Mouse (Mus musculus) megakaryocyte-erythroid progenitor cell, adult 5-6 weeks (primary cell): ENCODE results near the gene Krt31. TPM values are rescaled to one million over a fixed set of nuclear protein-coding genes. Genes with fewer than 3 reads are reported as not detected.

Source experiments
- ATAC-seq: replicated peaks from 2 replicates; pipeline ENCODE4 v1.8.0; 2016; ENCODE audit warnings: mild to moderate bottlenecking, inconsistent platforms; ENCODE audit not compliant: severe bottlenecking, poor library complexity, low FRiP score, low TSS enrichment
- total RNA-seq, 2 experiments: library from RNA; stranded (forward) in 1 of 2; stranded (reverse) in 1 of 2; fragments of 200-1000, 215-1000 nt in 1 of 2; fragments of >200 nt in 1 of 2; fragmentation: Nextera tagmentation in 1 of 2; gene quantifications; 2 replicates each; pipeline ENCODE4 v1.2.3; 2014 to 2017

The Krt31 gene
- not detected in 2 replicates for total RNA-seq (2014; fragmentation: Nextera tagmentation)
- total RNA-seq (2017): not detected in 2 replicates

DNA sequence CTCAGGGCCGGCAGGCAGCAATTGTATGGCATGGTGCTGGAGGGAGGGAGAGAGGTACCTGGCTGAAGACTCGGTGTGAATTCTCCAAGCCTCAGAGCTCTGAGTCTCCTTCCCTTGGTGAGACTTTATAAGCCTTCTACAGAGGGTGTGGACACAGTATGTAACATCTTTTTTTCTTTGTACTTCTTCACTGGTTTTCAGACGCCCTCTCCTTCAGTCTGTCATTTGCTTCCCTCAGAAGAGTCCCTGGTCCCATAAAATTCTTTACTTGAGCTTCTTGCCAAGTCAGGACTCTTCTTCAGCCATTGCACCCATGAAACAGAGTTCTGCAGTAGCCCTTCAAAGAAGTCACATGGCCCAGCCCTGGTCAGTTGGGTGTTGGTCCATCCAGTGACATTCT, at the start of gene Krt31:
TSS of gene Krt31 (minus strand) at position 101 of the 400 bp plus-strand sequence.
- ATAC-seq: no peak

DNA sequence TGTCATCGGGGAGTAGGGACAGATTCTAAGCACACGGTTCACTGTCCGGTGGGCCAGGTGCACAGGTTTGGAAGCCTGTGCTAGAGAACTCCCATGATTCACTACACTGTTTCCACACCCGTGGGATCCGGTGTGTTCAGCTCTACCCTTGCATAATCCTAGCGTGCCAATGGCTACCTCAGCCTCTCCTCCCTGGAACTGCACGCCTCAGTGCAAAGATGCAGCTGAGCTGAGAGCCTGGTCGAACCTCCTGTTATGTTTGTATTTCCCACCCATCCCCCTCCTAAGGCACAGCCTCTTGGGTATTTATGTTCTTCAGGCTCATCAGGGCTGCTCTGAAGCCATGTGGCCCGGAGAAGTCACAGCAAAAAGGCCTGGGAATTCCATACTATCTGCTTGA, 47.5 kb upstream of the Krt31 start:
- no peak for ATAC-seq

DNA sequence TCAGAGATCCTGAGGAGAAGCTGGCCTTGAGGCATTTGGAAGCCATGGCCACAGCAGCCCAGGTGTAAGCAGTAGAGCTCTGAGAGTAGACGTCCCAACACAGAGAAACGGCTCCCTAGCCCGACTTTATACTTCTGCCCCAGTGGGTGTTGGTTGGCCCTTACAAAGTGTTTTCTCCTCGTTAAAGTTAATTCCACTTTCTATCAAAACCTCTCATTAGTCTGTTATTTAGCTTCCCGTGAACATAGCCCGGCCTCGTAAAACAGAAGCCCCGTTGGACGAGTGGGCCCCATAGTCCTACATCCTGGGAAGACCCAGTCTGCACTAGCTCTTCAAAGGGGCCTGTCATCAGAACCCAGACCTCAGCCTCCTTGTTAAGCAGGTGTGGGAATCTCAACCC, 45.8 kb upstream of the Krt31 start, which contains the start of gene Krt35:
TSS of gene Krt35 (minus strand) at position 101 of the 400 bp plus-strand sequence.
- ATAC-seq: no peak

DNA sequence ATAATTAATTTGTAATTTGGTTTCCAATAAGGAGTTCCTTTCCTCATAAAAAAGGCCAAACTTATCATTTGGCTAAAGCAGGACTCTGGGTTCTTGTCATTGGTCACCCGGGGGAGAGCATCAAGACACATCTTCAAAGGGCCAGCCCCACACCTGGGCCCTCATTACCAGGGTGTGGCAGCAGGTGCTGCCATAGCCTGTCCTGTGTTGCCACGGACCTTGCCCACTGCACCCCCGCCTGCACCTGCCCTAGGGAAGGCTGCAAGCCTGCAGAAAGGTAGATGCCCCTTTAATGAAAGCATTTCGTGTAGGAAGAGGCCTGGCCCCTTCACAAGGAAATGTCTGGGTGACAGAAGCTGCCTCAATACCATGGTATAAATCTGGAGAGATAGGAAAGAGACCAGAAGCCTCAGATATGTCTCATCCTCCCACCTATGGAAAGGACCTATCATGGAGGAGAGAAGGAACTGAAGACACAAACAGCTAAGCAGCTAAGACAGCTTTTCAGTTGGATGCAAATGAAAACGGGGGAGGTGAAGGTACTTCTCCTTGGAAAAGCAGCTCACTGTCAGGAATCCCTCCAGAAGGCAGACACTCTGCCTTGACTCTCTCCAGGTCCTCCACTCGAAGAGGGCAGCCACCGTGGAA, 38.2 kb upstream of the Krt31 start:
- ATAC-seq: no peak

DNA sequence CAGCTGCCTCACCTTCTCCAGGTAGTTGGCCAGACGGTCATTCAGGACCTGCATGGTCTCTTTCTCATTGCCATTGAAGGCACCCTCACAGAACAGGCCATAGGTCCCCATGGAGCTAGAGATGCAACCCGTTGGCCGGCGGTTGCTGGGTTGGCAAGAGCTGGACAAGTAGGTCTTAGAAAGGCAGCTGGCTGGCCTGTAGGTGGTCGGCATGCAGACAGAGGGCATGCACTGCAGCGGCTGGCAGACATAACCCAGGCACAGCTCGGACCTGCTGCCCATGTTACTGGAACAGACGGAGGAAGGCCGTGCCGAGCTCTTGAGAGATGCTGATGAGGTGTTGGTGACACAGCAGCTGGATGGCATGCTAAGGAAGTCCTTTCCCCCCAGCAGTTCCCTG, 37.5 kb upstream of the Krt31 start, which contains the start of gene Krt32:
TSS of gene Krt32 (minus strand) at position 366 of the 400 bp plus-strand sequence.
- no peak for ATAC-seq

DNA sequence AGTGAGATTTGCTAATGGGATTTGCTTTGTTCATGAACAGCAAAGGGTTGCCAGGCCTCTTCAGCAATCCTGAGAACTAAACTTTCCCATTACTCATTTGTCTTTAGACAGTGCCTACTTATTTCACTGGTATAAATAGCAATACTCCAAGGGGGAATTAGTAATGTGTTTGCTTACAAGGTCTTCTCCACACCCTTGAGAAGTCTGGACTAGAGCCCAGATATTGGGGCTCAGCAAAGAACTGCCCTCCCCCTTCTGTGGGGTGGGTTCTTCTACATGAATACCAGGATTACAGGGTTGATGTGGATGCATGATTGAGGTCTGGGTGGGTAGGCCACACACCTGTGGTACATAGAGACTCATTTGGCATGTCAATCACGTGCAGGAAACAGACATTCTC, 23.5 kb upstream of the Krt31 start:
- ATAC-seq: no peak

DNA sequence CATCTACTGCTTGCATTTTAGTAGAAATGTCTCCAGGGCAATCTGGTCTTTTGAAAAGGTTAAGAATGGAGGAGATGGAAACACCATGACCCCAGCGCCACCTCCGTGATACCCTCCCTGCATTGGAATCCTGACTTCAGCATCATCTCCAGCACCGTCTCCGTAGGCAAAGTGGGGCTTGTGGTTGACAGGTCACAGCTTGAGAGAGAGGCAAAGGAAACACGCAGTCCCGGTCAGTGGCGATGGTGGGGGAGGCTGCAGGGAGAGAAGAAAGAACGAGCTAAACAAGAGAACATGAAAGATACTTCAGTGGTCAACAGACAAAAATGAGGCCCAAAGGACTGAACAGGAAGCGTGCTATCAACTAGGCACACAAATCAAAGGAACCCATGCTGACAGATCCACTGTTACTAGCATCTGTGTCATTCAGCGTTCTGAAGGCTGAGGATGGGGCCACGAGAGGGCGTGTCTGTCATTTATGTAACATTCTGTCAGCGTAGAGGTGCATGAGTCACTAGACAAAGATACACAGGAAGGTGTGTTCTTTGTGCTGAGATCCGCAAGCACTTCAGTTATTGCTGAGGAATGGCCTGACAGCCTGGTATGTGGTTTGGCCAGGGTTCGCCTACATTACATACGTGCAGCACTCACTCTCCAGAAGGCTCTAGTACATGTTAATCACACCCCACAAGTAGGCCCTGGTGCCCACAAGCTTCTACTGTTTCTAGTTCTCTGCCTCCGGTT, 17.1 kb upstream of the Krt31 start:
- no peak for ATAC-seq

DNA sequence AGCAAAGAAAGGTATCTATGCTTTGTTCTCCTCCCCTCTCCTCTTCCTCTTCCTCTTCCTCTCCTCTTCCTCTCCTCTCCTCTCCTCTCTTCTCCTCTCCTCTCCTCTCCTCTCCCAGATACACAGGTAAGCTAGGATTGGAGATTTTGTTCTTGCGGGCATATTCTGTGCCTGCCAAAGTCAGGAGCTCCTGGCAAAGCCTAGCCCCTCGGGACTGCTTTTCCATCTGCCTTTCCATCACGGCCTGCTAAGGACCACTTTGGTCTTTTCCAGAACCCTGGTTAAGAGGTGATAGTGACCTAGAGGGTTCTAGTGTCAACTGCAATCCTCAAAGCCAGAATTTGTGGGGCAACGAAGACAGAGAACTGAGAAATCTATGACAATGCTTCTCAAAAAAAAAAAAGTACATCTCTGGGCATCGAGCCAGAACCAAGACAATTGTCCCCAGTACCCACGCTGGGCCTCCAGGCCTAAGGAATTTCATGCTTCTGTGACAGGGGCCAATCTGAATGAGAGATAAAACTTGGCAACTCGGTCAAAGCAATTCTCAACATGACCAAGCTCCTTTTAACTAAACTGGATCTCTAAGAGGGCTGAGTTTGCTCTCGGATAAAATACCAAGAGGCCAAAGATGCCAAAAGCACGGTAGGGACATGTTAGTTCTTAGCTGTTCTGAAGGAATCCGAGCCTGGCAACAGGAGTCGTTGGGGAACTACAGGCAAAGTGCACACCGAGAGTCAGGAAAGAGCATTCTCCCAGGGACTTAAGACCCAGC, 16.1 kb upstream of the Krt31 start:
- ATAC-seq: no peak

DNA sequence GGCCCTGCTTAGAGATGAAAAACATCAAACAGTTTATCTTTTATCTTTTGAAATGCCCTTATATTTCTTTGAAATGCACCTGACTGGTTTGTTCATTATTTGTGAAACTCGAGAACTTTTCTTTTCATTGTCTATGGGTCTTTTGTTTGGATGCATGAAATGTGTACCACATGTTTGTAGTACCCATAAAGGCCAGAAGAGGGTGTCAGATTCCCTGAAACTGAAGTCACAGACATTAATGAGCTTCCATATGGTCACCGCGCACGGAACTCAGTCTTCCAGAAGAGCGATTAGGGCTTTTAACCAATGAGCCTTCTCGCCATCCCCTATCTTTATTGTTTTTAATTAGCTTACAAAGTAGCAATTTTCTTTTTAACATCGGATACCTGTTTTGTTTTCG, 8.5 kb upstream of the Krt31 start:
- no peak for ATAC-seq

DNA sequence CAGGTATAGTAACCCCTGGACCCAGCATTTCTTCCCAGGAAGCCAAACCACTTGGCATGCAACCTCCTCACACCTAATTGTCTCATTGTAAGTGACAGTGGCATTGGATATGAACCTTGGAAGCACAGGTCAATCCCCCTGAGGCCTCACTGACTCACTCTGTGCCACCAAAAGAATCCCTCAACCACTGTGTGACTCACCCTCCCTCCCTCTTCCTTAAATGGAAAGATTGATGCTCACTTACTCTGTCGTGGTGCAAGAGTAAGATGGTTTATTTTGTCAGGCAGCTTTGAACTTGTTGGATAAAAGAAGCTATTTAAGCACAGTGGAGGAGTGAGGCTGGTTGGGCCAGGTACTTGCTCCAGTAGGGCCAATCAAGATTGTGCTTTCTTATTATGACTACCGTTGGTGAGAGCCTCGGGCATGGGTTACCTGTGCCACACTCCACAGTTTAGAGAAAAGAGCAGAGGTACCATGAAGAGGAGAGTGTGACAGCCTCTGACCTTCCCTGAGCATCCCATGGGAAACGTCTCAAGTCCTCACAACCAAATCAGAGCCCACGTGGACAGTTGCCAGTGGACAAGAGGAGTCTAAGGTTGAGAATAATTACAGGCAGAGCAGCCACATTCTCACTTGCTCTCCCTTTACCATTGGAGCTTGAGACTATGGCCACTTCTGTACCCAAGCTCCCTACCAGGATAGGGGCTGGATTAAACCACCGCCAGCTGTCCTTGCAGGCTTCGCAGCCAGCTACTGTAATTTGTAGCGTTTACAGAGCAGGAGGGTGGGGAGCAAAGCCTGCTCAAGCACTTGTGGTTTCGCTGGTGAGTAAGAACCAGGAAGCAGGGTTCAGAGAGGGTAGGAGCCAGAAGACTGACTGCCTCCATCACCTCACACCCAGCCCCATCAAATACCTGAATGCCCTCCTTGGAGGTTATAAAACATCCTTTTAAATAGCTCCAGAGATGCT, 5.6 kb upstream of the Krt31 start:
- ATAC-seq: no peak

DNA sequence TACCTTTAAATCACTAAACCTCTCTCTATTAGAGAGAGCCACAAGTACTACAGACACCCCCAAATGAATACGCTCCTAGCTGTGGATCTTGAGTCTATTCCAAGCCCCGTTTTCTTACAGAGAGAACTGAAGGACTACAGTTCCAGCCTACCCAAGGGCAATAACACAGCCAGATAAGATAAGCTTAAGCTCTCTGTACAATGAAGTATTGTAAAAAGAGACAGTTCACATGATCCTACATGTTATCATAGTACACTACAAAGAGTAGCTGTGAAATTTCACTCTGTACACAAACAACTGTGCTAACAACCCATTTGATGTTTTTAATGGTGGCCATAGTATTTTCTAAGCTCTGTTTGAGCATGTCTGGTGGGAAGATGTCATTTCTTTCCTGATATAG, 3.2 kb downstream of the Krt31 start:
- ATAC-seq: no peak

DNA sequence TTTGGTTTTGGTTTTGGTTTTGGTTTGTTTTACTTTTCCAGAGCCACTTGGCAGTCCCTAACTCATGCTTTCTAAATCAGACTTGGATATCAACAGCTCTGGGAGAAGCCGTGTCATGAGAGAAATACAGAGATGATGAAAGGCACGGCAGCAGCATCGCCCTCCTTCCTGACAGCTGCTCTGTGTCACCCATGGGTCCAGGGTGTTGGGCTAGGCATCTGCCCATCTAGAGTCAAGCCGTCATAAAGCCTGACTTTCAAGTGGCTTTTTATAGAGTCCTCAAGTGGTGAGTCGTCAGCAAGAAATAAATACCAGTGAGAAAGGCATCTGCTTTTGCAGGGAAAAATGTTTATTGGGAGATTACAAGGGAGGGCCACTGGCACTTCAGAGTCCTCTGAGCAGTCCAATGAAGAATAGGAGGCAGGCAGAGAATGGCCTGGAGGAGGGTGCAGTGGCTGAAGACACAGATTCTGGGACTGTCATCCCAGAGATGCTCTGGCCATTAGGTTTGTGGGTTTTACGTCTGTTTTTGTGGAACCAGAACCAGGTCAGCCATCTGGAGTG, 4.0 kb downstream of the Krt31 start:
- no peak for ATAC-seq

DNA sequence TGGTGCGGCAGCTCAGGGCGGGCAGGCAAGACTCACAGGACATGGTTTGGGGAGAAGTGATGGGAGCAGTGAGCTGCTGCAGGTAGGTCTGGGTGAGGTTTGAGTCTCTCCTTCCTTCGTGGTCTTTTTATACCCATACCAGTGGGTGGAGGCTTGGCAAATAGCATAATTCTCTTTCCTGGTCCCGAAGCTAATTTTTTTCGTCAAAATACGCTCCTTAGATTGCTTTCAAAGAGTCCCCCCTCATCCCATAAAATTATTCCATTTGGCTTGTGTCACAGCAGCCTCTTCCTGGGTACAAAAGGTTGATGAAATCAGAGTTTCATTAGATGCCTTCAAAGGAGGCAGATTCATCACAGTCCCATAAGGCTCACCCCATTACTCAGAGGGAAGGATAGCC, 8.9 kb downstream of the Krt31 start, which contains the start of gene Krt34:
TSS of gene Krt34 (minus strand) at position 101 of the 400 bp plus-strand sequence.
- no peak for ATAC-seq

DNA sequence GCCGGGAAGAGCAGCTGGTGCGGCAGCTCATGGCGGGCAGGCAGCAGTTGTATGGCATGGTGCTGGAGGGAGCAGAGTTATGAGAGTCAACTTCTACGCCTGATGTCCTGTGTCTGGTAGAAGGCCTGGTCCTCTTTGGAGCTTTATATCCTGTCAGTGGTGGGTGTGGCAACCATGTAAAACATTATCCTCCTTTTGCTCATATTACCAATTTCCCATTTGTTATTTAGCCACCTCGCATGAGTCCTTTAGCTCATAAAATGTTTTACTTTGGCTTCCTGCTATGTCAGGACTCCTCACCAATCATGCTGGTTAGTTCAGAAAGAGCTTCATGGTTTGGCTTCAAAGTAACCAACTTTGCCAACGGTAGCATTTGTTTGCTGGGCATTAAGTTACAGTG, 20.6 kb downstream of the Krt31 start, which contains the start of gene Krt33b:
TSS of gene Krt33b (minus strand) at position 101 of the 400 bp plus-strand sequence.
- ATAC-seq: no peak

DNA sequence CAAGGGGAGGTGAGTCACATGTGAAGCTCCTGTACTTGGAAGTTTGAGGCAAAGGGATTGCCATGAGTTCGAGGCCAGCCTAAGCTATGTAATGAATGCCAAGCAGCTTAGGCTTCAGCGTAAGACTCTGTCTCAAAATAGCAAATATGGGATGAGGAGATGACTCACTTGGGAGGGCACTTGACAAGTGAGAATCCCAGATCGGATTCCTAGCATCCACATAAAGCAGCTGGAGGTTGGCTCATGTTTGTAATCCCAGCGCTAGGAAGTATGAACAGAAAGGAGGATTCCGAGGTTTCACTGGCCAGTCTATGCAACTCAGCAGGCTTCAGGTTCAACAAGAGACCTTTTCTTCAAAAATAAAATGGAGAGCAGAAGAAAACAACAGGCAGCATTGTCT, 28.9 kb downstream of the Krt31 start:
- ATAC-seq: no peak

DNA sequence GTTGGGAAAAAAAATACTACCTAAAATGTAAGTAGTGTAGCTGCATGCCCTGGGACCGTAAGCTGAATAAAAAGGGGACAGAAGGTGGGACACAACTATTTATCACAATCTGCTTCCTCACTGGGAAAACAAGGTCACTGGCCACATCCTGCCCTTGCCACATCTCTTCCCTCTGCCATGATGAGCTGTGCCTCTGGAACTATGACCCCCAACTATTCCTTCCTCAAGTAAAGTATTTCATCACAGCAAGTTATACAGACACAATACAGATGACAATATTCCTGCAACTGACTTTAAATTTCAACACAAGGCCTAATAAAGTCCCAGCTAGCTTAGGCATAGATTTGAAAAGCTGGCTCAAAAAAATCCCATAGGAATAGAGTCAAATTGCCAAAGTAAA, 30.9 kb downstream of the Krt31 start:
- no peak for ATAC-seq

DNA sequence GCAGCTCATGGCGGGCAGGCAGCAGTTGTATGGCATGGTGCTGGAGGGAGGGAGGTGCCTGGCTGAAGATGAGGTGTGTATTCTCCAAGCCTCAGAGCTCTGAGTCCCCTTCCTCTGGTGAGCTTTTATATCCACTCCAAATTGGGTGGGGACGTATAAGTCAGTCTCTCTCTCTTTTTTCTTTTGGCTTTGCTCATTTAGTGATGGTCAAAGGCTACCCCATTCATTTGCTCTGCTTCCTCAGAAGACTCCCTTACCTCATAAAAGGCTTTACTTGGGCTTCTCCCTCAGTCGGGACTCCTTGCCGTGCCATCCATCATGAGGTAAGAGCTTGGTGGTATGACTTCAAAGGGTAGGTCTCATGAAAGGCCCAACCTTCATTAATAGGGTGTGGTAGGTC, 34.2 kb downstream of the Krt31 start, which contains the start of gene Krt33a:
TSS of gene Krt33a (minus strand) at position 101 of the 400 bp plus-strand sequence.
- no peak for ATAC-seq

DNA sequence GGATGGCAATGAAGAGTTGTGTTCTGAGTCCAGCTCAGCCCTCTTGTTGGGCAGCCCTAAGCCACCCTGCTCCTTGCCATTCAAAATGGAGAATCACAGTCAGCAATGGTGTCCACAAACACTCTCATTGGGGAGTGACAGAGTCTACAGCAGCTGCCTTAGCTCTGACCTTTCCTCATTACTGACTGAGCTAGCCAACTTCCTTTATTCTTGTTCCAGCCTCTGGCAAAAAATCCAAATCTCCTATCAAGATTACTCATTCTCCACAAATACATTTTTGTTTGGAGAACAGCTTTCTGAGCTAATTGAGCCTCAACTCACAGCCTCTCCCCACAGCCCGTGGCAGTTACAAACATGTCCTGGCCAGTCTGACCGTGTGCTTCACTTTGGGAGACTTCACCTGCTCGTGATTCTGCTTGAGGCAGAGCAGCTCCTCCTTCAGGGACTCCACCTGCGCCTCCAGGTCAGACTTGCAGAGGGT, 36.6 kb downstream of the Krt31 start:
- ATAC-seq: no peak
